Mouse (Mus musculus) left cerebral cortex, adult 18-20 months (tissue): ENCODE data around the gene Polr3h. TPM values are rescaled to one million over a fixed set of nuclear protein-coding genes. Genes with fewer than 3 reads are reported as not detected.
A peak's percentile ranks its signal among the peaks of the same experiment; 100 is the strongest.
"Not testable (repeated sequence)": the region's sequence is repeated elsewhere in the genome, so short reads cannot be mapped to it uniquely, and the experiment has no call there.

ENCODE experiments used
- DNase-seq, 2 experiments: peaks; one replicate each; pipeline ENCODE4 v3.0.0; 2021 to 2022; ENCODE audit warnings: low spot score in 2 of 2, mixed read lengths in 1 of 2
- long read RNA-seq, 2 experiments: library from polyadenylated mRNA; stranded (forward); transcript quantifications; one replicate each; pipeline ENCODE4 v2.0.0; 2021
- total RNA-seq, 2 experiments: library from RNA; stranded (reverse); gene quantifications; 2 replicates each; pipeline ENCODE4 v1.2.3; 2021

Polr3h gene
- 10 to 100 TPM; 50.9 to 52.1 TPM for total RNA-seq
- long read RNA-seq, experiment 1, transcript Polr3h-206 (6 exons, 1,290 nt): minor isoform, 22 of 135 reads
- long read RNA-seq, experiment 1, transcript Polr3h-201 (6 exons, 2,542 nt): major isoform, 79 of 135 reads
- long read RNA-seq, experiment 1, partial matches to known transcripts: 5 of 135 reads
- long read RNA-seq, experiment 1, other reads (novel, unspliced or antisense): 29 of 135 reads
- long read RNA-seq, experiment 2, transcript Polr3h-206 (6 exons, 1,290 nt): minor isoform, 25 of 95 reads
- long read RNA-seq, experiment 2, transcript Polr3h-201 (6 exons, 2,542 nt): major isoform, 49 of 95 reads
- long read RNA-seq, experiment 2, partial matches to known transcripts: 5 of 95 reads
- long read RNA-seq, experiment 2, other reads (novel, unspliced or antisense): 16 of 95 reads

- peak; percentile 89 to 93 for DNase-seq
These were observed at the start of gene Polr3h for GRCm38 (mm10) chr15:81925760-81926445. Gene Polr3h (minus strand): TSS chr15:81926240.

GRCm38 (mm10) chr15:81975156-81975555, 49.1 kb upstream of the Polr3h start:
- not testable (repeated sequence) for DNase-seq

GRCm38 (mm10) chr15:81970498-81970897, 44.5 kb upstream of the Polr3h start:
- not testable (repeated sequence) for DNase-seq

- not testable (repeated sequence) for DNase-seq
These were observed 43.6 kb upstream of the Polr3h start for GRCm38 (mm10) chr15:81969635-81970034.

GRCm38 (mm10) chr15:81969173-81969572, 43.1 kb upstream of the Polr3h start:
- DNase-seq: no peak

- no peak for DNase-seq
These were observed 42.4 kb upstream of the Polr3h start for GRCm38 (mm10) chr15:81968447-81968846.

GRCm38 (mm10) chr15:81967821-81968220, 41.8 kb upstream of the Polr3h start:
- DNase-seq: no peak

- no peak for DNase-seq
These were observed 40.2 kb upstream of the Polr3h start for GRCm38 (mm10) chr15:81966062-81966829.

- no peak for DNase-seq
These were observed 39.0 kb upstream of the Polr3h start for GRCm38 (mm10) chr15:81964980-81965545.

GRCm38 (mm10) chr15:81964262-81964661, 38.2 kb upstream of the Polr3h start:
- DNase-seq: no peak

- DNase-seq: no peak
These were observed 35.0 kb upstream of the Polr3h start for GRCm38 (mm10) chr15:81961078-81961451.

- DNase-seq: peak; percentile 97 to 98
These were observed 34.4 kb upstream of the Polr3h start, which contains the start of gene Pmm1 for GRCm38 (mm10) chr15:81960171-81961077. Gene Pmm1 (minus strand): TSS chr15:81960930.

- DNase-seq: no peak
These were observed 32.9 kb upstream of the Polr3h start for GRCm38 (mm10) chr15:81958906-81959305.

GRCm38 (mm10) chr15:81957598-81957997, 31.6 kb upstream of the Polr3h start:
- peak in 1 of 2 experiments; percentile 61 for DNase-seq

- DNase-seq: peak; percentile 64 to 69
These were observed 30.4 kb upstream of the Polr3h start for GRCm38 (mm10) chr15:81956457-81956856.

- no peak for DNase-seq
These were observed 29.4 kb upstream of the Polr3h start for GRCm38 (mm10) chr15:81955414-81955813.

GRCm38 (mm10) chr15:81954716-81955115, 28.7 kb upstream of the Polr3h start:
- DNase-seq: no peak

- DNase-seq: no peak
These were observed 28.1 kb upstream of the Polr3h start for GRCm38 (mm10) chr15:81954151-81954583.

- no peak for DNase-seq
These were observed 26.3 kb upstream of the Polr3h start for GRCm38 (mm10) chr15:81952310-81952709.

- no peak for DNase-seq
These were observed 25.1 kb upstream of the Polr3h start for GRCm38 (mm10) chr15:81951159-81951558.
